Mouse (Mus musculus): ENCODE measurements around the gene Dhx16. TPM values are rescaled to one million over a fixed set of nuclear protein-coding genes. Genes with fewer than 3 reads are reported as not detected.

Gene Dhx16
- polyA plus RNA-seq (2017; shearing (Covaris generic)): 54.0 TPM

DNA sequence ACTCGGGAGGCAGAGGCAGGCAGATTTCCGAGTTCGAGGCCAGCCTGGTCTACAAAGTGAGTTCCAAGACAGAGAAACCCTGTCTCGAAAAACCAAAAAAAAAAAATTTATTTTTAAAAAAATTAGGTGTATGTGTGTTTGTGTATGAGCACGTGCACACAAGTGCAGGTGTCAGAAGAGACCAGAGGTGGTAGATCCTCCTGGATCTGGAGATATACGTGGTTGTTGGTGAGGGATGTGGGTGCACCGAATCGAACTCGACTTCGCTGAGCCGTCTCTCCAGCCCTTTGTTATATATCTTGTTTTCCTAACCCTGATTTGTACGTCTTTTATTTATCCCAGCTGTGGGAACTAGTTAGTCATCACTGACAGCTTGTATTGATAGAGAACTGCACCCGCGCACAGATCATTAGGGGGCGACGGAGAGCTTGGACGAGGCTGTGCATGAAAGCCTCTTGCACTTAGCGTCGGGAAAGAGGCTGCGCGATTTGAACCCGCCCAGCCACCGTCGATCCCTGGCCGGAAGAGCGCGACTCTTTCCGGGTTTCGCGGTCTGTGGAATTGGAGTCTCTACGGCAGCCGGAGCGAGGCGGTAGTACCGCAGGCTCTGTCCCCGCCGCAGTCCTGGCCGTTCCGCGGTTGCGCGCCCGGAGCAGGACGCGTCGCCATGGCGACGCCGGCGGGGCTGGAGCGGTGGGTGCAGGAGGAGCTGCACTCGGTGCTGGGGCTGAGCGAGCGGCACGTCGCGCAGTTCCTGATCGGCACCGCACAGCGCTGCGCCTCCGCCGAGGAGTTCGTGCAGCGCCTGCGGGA, at the start of gene Dhx16:
Gene Dhx16, plus strand, starts transcription at position 575 of the 813 bp plus-strand sequence.

DNA sequence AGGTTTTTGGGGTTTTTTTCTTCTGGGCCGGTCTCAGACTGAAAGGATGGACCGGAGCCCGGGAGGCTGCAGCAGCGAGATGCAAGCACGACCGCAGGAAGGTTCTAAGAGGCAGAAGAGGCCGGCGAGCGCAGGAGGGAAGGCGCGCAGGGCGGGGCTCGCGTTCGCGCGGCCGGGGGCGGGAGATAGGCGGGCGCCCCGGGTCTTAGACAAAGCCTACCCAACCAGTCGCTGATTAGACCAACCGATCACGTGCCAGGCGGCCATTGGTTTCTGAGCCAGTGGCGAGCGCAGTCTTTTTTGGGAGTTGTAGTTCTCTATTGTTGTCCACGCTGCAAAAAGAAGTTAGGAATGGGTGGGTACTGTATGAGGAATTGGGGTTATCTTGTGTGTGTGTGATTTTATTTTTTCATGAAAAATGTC, 41.5 kb upstream of the Dhx16 start, which contains the start of gene Tubb5:
Gene Tubb5, minus strand, starts transcription at position 185 of the 423 bp plus-strand sequence.

DNA sequence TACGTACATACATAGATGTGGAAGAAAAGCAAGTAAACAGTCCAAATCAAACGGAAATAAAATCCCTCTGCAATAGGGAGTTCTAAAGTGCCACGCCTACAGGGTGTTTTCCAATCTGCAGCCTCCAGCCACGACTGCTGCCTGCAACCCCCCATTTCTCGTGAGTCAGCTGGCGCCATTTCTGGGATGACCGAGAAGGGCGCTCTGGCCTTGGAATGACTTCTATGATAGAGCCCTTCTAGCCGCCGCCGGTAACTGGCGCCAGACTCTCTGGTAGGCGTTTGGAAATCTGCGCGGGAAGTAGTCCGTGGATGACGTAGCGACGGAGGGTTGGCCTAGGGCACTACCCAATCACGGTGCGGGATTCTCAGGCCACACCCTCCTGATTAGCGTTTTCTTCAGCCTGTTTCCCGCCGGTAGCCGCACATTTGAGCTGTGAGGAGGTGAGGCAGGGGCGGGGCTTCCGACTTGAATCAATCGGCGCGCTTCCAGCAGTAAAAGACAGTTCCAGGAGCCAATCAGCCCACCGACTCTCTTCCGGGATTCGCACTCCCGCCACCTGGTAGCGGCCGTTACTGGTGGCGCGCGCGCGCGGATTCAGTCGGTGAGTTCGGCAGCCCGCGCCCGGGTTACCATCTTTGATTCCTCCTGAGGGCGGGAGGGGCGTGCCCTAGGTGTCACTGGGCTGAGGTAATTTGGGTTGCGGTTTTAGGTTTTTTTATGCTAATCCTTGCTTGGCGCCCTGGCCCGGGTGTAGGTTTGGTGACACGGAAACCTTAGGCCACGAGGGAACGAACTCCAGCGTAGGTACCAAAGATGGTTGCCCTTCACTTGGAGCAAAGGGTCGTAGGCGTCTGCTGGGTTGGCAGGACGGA, 38.3 kb upstream of the Dhx16 start, which contains the start of gene Mdc1:
Gene Mdc1, plus strand, starts transcription at position 440 of the 875 bp plus-strand sequence.

DNA sequence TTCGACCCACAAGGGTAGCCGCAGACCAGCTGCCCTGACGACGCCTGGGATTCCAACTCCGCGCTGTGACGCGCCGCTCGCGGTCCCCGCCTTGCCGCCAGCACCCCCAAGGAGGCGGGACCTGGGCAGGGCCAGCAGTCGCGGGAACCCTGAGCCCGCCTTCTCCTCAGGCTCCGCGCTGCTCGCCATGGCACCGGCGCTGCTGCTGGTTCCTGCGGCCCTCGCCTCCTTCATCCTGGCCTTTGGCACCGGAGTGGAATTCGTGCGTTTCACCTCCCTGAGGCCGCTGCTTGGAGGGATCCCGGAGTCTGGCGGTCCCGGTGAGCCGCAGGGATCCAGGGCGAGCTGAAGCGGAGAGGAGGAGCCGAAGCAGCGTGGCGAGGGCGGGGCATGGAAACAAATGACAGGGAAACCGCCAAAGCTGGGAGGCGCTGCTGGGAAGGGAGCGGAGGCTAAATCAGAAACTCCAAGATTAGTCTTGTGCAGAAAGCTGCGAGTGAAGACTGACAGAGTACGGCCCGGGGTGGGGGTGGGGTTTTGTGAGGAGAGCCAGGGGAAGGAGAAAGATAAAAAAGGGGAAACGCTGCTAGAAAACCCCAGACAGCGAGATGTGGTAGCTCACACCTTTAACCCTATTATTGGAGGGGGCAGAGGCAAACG, 18.3 kb upstream of the Dhx16 start, which contains the start of gene Nrm:
Gene Nrm, plus strand, starts transcription at position 121 of the 660 bp plus-strand sequence.

DNA sequence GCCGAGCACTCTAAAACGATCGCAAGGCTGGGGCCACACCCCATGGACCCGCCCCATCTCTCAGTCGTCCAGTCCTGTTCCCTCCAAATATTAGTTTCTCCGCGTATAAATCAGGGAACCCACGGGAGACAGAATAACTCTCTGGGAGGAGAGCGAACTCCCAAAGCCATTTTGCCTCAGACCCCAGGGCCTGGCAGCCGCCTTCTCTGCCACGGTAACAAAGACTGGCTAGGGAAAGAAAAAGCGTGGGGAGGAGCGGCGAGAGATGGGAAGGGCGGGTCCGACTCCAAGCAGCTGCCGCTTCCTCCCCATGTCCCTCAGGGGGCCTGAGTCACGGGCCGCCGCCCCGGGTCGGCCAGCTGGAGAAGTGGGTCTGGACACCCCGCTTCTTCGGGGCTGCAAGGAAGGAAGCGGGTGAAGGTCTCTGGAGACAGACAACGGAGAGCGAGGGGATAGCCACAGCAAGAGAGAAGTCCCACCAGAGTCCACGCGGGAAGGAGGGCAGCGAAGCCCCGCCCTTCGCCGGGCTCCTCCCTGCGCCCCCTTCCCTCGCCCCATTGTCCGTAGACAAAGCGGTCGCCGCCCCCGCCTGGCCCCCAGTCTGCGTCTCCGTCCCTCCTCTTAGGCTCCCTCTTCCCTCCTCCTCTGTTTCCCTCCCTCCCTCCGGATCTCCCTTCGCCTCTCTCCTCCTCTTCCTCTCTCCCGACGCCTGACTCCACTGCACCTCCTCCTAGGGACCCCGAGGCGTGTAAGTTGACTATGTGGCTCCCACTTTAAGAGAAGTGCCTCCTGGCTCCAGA, 13.9 kb upstream of the Dhx16 start, which contains the start of gene Ppp1r18:
Gene Ppp1r18, plus strand, starts transcription at position 113 of the 800 bp plus-strand sequence.

DNA sequence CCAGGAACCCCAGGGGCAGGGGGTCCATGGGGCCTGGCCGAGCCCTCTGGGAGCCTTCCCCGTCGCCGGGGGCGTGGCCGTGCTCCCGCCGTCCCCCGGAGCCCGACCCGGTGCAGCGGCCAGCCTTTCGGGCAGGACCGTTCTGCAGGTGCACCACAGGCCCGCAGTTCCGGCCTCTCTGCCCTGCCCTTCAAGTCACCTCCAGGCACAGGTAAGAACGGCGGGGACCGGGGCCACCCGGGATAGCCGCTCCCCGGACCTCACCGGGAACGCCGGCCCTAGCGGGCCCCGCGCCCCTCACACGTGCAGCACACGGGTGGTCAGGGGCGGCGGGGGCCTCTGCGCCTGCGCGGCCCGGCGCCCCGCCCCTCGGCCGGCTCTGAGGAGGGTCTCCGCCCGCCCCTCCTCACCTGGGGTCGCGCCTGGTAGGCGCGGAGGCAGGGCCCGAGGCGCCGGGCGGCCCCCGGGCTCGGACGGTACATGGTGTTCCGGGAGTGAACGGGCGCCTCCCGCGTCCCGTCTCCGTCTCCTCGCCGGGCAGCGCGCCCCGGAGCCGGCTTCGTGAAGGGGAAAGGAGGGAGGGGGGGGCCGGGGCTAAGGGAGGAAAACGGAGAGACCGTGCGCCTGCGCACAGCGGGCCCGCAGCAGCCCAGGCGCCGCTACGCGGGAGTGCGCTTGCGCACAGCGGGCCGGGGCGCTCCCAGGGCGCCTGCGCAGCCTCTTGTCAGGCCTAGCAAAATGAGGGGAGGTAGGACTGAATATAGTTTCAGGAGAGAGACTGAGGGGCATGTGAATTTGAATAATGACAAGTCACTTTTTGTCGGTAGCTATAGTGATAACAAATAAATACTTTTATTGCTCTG, 17.4 kb downstream of the Dhx16 start, which contains the start of gene 2310061I04Rik:
Gene 2310061I04Rik, minus strand, starts transcription at position 651 of the 863 bp plus-strand sequence.

DNA sequence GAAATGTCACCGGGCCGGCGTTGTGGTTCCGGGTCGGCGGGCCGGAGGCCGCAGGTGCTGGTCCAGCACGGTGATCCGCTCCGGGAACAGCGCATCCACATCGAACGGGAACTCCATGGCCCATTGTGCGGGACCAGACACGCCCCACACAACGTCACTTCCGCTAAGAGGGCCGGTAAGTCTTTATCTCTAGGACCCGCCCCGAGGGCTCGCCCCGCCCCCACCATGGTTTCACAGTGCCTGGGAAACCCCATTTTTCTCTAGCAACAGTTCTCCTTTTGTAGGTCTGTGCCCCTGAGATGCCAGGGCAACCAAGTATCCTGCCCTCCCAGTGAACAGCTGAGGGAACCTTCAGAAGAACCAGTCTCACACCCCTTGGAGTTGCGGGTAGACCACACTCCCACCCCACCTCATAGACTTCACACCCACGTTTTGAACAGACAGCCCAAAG, 30.3 kb downstream of the Dhx16 start, which contains the start of gene Atat1:
Gene Atat1, minus strand, starts transcription at position 157 of the 451 bp plus-strand sequence.

DNA sequence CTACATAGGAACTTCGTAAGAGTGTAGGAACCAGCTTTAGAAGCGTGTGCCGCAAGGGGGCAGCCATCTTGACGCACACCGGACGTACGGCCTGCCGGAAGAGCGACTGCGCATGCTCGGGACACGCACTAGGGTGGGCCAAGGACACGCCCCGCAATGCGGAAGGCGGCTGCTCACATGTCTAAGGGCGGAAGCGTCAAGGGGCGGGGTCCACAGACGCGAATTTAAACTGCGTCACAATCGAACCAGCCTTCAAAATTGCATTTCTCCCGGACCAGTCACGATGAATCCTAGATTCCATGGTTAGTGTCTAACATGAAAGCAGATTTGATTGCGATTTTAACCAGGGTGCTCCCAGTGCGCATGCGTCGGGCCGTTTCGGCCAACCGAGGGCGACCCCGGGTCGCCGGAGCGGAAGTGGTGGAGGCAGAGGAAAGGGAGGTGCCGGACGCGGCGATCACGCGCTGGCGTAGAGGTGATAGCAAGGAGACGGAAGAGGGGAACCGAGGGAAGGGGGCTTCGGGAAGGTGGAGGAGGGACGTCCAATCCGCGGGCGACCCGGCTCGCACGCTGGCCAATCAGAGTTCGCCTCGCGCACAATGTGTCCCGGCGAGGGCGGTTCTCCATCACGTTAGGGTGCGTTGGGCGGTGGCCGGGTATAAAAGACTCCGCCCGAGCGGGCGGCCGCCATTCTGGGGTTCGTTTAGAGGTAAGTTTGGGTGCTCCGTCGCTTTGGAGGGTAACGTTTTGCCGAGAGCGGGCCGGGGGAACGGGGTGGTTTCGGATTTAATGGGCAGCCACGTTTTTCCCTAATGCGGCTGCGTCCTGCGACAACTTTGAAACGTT, 36.9 kb downstream of the Dhx16 start, which contains the start of the genes Mrps18b and Ppp1r10:
Gene Mrps18b, minus strand, starts transcription at position 93 of the 846 bp plus-strand sequence.
Gene Ppp1r10, plus strand, starts transcription at position 138 of the 846 bp plus-strand sequence.

Other genes starting within 250 kb of the Dhx16 start
- not detected for gene Mucl3, start 236.1 kb upstream of the Dhx16 start, polyA plus RNA-seq (2017; shearing (Covaris generic))
- gene Vars2, start 212.2 kb upstream of the Dhx16 start, polyA plus RNA-seq (2017; shearing (Covaris generic)): 17.0 TPM
- 14.7 TPM for gene Gtf2h4, start 206.1 kb upstream of the Dhx16 start, polyA plus RNA-seq (2017; shearing (Covaris generic))
- gene Ddr1, start 175.2 kb upstream of the Dhx16 start, polyA plus RNA-seq (2017; shearing (Covaris generic)): 11.5 TPM
- 29.2 TPM for gene Ier3, start 58.1 kb upstream of the Dhx16 start, polyA plus RNA-seq (2017; shearing (Covaris generic))
- gene Flot1, start 56.6 kb upstream of the Dhx16 start, polyA plus RNA-seq (2017; shearing (Covaris generic)): 52.6 TPM
- gene Tubb5, start 41.5 kb upstream of the Dhx16 start, polyA plus RNA-seq (2017; shearing (Covaris generic)): 71.0 TPM
- gene Mdc1, start 38.3 kb upstream of the Dhx16 start, polyA plus RNA-seq (2017; shearing (Covaris generic)): 9.5 TPM
- gene Nrm, start 18.5 kb upstream of the Dhx16 start, polyA plus RNA-seq (2017; shearing (Covaris generic)): 24.1 TPM
- 384 TPM for gene Ppp1r18, start 14.2 kb upstream of the Dhx16 start, polyA plus RNA-seq (2017; shearing (Covaris generic))
- 32.9 TPM for gene 2310061I04Rik, start 17.6 kb downstream of the Dhx16 start, polyA plus RNA-seq (2017; shearing (Covaris generic))
- 13.2 TPM for gene Atat1, start 30.3 kb downstream of the Dhx16 start, polyA plus RNA-seq (2017; shearing (Covaris generic))
- gene Mrps18b, start 36.6 kb downstream of the Dhx16 start, polyA plus RNA-seq (2017; shearing (Covaris generic)): 93.2 TPM
- 76.6 TPM for gene Ppp1r10, start 36.6 kb downstream of the Dhx16 start, polyA plus RNA-seq (2017; shearing (Covaris generic))
- 137 TPM for gene Abcf1, start 89.9 kb downstream of the Dhx16 start, polyA plus RNA-seq (2017; shearing (Covaris generic))
- 74.2 TPM for gene Gnl1, start 100.0 kb downstream of the Dhx16 start, polyA plus RNA-seq (2017; shearing (Covaris generic))
- gene Prr3, start 100.4 kb downstream of the Dhx16 start, polyA plus RNA-seq (2017; shearing (Covaris generic)): 24.6 TPM
- gene H2-T24, start 140.7 kb downstream of the Dhx16 start, polyA plus RNA-seq (2017; shearing (Covaris generic)): 10.5 TPM
- gene H2-T23, start 153.0 kb downstream of the Dhx16 start, polyA plus RNA-seq (2017; shearing (Covaris generic)): 476 TPM
- 161 TPM for gene H2-T22, start 162.9 kb downstream of the Dhx16 start, polyA plus RNA-seq (2017; shearing (Covaris generic))
- gene Gm6034, start 163.1 kb downstream of the Dhx16 start, polyA plus RNA-seq (2017; shearing (Covaris generic)): 0.95 TPM
- not detected for gene Gm11127, start 178.6 kb downstream of the Dhx16 start, polyA plus RNA-seq (2017; shearing (Covaris generic))
- gene Gm19684, start 241.9 kb downstream of the Dhx16 start, polyA plus RNA-seq (2017; shearing (Covaris generic)): 1.5 TPM
- not detected for gene Gm7030, start 249.6 kb downstream of the Dhx16 start, polyA plus RNA-seq (2017; shearing (Covaris generic))